Mouse (Mus musculus): Measurements from ENCODE around the gene Myo1e. TPM values are rescaled to one million over a fixed set of nuclear protein-coding genes. Genes with fewer than 3 reads are reported as not detected.

Myo1e gene
- polyA plus RNA-seq, 1 experiment = 7.9 TPM

DNA sequence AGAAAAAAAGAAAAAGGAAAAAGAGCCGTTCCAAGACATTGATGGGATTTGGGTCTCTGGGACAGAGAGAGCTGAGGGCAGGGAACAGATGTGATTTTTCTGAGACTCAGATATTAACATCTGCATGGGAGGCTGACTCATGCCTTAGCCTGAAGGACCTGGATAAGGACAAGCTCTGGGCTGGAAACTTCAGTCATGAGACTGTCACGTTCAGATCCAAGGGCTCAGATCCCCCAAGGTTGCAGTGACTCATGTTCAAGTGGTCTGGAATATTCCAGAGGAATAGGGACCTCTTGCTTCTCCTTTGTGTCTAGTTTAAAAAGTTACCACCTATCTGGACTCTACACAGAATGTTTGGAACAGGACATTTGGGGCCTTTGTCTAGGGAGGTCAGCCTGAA lies 142.1 kb downstream of the Myo1e start:
- DNase-seq (ENCODE audit: extremely low spot score in 1 of 2, low spot score in 1 of 2) = no peak

DNA sequence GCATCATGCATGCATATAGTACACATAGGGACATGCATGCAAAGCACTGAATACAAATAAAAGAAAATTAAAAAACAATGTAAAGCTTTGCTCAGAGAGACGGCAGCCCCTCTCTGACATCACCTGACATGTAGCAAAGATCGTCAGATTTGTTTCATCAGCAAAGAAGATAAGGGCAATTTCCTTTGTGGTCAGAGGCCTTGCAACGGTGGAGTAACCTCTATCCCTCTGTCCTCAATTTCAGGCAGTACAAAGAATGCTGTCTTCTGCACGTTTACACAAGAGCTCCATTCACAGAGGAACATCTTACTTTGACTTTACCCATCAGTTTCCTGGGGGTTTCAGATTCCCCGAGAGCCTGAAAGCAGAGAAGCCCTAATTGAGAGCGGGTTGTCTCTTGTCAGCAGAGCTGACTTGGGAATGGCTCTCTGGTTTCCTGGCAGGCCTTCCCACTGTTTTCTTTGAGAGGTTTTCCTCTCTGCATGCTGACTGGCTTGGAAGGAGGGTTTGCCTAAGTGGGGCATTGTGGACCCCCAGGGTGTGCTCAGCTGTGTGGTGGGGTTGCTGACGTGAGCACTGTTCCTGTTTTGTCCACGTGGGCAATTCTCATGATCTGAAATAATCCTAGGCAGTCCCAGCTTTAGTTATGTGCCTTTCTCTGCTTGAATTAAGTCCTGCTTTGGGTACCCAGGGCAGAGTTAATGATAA lies 144.6 kb downstream of the Myo1e start:
- no peak for DNase-seq (ENCODE audit: extremely low spot score in 1 of 2, low spot score in 1 of 2)

- DNase-seq (ENCODE audit: extremely low spot score in 1 of 2, low spot score in 1 of 2) = no peak
These were observed 149.1 kb downstream of the Myo1e start for GRCm38 (mm10) chr9:70356254-70356653.

- peak; percentile 50 to 67 for DNase-seq (ENCODE audit: extremely low spot score in 1 of 2, low spot score in 1 of 2)
These were observed 152.4 kb downstream of the Myo1e start for GRCm38 (mm10) chr9:70359402-70360131.

DNA sequence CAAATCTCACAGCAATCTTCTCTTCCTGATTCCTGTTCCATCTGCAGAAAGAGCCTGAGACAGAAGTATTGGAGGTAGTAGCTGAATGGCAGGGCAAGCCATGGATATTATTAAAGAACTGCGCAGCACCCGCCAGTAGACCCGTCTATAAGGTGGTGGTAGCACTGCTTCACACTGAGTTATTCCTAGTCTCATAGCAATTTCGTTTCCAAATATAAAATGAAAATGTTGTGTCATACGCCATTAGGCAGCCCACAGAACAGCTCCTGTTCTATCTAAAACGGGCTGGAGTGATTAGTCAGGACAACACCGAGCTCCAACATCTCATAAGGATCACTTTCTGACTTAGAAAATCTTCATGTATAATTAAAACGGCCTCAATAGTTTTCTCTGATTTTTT lies 157.6 kb downstream of the Myo1e start:
- DNase-seq (ENCODE audit: extremely low spot score in 1 of 2, low spot score in 1 of 2) = peak; percentile 53 to 56

DNA sequence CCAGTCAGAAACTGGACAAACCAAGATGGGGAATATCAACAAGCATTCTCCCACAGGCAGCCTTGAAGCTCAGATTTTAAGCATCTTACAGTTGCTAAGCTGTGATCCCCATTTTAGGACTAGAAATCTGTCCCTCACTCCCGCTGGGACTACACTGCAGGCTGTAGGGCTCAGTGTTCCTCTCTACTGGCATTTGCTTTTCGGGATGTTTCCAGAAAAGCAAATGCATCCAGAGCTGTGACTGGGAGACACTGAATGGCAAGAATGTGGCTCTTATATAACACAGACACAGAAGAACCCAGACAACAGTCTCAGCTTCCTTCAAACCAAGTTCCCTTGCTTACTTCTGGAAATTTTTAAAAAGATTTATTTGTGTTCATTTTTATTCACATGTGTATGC lies 158.8 kb downstream of the Myo1e start:
- peak in 1 of 2 experiments; percentile 27 for DNase-seq (ENCODE audit: extremely low spot score in 1 of 2, low spot score in 1 of 2)

- DNase-seq (ENCODE audit: extremely low spot score in 1 of 2, low spot score in 1 of 2) = peak in 1 of 2 experiments; percentile 45
These were observed 159.7 kb downstream of the Myo1e start for GRCm38 (mm10) chr9:70366898-70367297.

DNA sequence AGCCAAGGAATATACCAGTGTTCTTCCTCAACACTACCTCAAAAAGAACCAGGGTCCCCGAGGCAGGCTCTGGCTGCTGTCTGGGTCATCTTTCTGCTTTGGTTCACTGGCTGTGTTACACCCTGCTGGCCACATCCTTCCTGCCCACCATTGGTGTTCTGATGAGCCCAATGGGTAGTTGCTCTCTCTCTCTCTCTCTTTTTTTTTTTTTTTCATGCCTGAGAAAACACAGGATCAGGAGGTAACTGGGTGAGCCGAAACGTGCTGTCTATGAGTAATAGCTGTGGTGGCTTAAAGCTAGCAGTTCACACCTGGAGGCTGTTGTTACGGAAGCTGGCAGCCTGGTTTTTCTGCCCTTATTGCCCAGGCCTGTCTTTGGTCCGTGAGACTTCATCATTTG lies 164.5 kb downstream of the Myo1e start:
- no peak for DNase-seq (ENCODE audit: extremely low spot score in 1 of 2, low spot score in 1 of 2)

DNA sequence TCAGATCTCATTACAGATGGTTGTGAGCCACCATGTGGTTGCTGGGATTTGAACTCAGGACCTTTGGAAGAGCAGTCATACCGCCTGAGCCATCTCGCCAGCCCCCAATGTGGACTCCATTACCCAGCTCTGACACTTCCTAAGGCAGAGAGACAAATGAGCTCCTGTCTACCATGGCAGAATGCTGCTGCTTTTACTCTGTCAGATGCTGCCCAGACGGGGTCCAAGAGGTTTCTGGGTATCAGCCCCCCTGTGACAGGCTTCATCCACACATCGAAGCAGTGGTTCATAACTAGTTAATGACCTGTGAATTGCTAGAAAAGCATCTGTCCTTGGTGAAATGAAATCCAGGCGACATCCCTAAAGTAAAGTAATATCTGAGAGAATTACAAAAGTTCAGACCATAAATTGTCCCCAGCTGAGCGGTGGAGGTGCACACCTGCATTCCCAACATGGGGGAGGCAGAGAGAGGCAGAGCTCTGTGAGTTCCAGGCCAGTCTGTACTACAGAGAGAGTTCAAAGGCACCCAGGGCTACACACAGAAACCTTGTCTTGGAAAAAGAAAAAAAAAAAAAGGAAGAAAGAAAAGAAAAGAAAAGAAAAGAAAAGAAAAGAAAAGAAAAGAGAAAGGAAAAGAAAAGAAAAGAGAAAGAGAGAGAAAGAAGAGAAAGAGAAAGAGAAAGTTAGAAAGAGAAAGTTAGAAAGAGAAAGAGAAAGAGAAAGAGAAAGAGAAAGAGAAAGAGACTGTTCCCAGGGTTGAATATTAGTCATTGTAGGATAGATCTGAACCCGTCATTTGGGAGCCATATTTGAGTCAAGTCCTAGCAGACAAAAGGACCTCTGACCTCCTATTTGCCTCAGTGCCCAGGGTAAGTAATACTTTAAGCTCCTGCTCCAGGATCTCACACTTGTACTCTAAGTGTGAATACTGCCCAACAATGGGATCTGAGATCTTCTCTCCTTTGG lies 172.6 kb downstream of the Myo1e start:
- DNase-seq (ENCODE audit: extremely low spot score in 1 of 2, low spot score in 1 of 2) = no peak

DNA sequence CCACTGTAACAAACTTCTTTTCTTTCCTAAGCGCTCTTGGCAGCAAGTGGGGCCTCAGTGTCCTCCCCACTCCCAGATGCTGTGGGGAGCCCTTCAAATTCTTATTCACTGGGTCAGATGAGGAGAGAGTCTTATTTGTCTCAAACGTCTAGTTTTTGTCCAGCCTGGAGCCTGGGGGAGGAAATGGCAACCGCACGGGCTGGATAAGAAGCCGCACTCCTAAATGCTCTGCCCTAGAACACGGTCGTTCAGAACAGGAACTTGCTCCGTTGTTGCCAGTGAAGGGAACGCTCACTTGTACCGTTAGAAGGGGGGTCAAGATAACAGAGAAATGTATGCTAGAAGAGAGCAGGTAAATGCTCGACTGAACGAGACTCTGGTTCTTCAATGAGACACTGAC lies 174.9 kb downstream of the Myo1e start:
- no peak for DNase-seq (ENCODE audit: extremely low spot score in 1 of 2, low spot score in 1 of 2)

DNA sequence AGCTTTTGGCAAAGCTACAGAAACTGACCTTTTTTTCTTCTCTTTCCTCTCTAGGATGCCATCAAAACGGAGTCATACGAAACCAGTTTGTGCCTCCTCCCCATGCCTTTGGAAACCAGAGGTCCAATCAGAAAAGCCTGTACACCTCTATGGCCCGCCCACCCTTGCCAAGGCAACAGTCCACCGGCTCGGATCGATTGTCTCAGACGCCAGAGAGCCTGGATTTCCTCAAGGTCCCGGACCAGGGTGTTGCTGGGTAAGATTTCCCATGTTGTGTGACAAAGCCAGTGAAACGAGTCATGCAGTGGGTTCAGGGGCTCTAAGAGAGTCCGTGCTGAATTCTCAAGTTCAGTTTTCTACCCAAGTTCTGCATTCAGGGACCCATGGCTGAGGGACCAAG lies 176.6 kb downstream of the Myo1e start:
- no peak for DNase-seq (ENCODE audit: extremely low spot score in 1 of 2, low spot score in 1 of 2)

DNA sequence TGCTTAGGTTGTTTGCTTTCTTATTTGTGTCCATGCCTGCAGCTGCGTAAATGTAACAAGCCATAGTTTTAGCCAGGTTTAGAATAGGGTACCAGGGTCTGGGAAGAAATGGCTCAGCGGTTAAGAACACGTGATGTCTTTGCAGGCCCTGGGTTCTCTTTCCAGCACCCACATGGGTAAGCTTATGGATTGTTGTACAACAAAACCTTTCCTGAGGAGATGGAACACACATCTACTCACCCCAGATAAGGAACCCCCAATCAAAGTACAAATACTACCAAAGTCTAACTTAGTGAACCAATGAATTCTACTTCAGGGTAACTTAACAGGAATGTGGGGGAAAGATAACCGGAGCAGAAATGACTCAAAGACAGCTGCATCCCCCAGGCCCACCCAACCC lies 177.3 kb downstream of the Myo1e start:
- no peak for DNase-seq (ENCODE audit: extremely low spot score in 1 of 2, low spot score in 1 of 2)

DNA sequence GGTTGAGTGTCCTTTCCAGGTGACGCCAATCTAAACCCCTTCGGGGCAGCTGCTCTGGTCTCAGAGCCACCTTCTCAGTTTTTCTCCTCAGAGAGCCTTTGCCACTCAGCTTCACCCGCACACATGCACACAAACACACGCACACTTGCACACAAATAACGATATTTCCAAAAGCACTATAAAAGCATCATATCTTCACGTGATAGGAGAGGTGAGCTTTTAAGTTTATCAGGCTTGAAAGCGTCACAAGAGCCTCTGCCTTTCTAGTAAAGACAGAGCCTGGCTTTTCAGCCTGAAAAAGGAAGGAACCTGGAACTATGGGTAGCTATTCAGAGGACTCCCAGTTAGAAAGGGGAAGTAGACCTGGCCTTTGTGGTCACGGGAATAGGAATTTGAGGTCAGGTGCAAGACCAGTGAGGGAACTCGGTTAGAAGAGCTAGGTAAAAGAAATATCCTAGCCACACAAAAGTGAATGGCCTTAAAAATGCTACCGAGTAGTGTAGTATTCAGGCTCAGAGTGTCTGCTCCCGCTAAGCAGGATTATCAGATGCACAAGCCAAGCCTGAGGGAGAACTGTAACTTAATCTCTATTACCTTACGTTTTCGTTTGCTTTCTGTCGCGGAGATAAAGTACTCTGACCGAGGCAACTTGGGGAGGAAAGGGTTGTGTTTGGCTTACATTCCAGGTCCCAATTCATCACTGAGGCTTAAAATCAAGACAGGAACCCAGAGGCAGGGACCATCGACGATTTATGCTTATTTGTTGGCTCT lies 178.0 kb downstream of the Myo1e start:
- no peak for DNase-seq (ENCODE audit: extremely low spot score in 1 of 2, low spot score in 1 of 2)

DNA sequence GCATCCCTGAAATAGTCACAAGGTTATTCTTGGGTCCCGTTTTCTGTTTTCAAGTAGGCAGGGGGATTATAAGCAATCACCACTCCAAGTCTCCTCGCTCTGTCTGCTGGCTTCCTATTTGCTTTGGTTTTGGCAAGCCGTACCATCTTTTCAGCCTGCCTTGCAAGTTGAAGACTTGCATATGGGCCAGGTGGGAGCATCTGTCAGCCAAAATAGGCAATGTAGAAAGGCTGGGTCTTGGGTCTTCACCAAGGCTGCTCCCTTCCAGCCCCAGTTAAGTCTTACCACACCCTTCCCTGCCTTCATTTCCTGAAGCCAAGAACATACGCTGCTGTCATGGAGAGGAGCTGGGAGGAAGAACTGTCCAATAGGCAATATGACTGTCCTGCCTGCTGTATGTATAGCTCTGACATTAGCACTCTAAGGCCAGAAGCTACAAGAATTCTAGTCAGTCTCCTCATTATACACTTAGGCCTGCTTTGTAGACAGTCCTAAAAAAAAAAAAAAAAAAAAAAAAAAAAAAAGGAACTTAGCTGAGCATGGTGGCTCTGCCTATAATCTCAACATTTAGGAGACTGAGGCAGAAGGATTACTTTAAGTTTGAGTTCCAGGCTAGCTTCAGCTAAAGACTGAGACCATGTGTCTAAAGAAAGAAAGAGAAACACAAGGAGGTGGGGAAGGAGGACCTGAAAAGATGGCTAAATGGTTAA lies 180.4 kb downstream of the Myo1e start:
- DNase-seq (ENCODE audit: extremely low spot score in 1 of 2, low spot score in 1 of 2) = no peak

DNA sequence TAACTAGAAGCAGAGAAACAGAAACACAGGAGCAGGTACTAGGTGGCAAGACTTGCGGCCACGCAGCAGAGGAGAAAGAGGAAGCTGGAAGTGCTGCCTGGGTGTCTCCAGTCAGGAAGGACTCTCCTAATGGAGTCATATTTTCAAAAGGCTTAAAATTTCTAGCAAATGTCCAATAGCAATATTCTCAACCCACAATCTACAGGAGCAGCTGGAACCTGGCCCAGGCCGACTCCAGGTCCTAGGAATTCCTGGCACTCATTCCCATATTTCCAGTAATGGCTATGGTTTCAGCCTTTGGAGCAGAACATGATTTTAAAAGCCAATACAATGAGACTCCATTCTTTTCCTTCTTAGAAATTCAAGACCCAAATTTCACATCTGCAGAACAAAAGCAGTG lies 182.4 kb downstream of the Myo1e start:
- no peak for DNase-seq (ENCODE audit: extremely low spot score in 1 of 2, low spot score in 1 of 2)

- DNase-seq (ENCODE audit: extremely low spot score in 1 of 2, low spot score in 1 of 2) = no peak
These were observed 183.9 kb downstream of the Myo1e start for GRCm38 (mm10) chr9:70391042-70391441.

- no peak for DNase-seq (ENCODE audit: extremely low spot score in 1 of 2, low spot score in 1 of 2)
These were observed 184.8 kb downstream of the Myo1e start for GRCm38 (mm10) chr9:70391660-70392562.

- DNase-seq (ENCODE audit: extremely low spot score in 1 of 2, low spot score in 1 of 2) = peak in 1 of 2 experiments; percentile 76
These were observed 185.4 kb downstream of the Myo1e start for GRCm38 (mm10) chr9:70392563-70392907.

DNA sequence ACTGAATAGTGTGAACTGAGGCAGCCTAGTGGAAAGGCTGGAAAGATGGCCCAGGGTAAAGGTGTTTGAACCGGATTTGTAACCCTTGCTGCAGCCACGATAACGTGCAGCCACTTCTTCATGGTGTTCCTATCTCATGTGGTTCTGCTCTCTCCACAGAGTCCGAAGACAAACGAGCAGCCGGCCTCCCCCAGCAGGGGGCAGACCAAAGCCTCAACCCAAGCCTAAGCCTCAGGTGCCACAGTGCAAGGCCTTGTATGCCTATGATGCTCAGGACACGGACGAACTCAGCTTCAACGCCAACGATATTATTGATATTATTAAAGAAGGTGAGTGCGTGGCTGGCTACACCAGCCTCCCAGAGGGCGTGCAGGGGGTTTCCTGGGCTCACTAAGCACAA lies 188.5 kb downstream of the Myo1e start:
- DNase-seq (ENCODE audit: extremely low spot score in 1 of 2, low spot score in 1 of 2) = peak in 1 of 2 experiments; percentile 37

Data from frontal cortex, adult 2 months (tissue).